Mouse (Mus musculus): ENCODE measurements around the gene Mrto4. TPM values are rescaled to one million over a fixed set of nuclear protein-coding genes. Genes with fewer than 3 reads are reported as not detected.

The Mrto4 gene
- polyA plus RNA-seq, 1 experiment from 2014 or later: 99.6 TPM

GRCm38 (mm10) chr4:139309651-139310050 is 42.7 kb downstream of the Mrto4 start:
- 25% methylated on average over 6 of the region's 6 CpGs for WGBS

DNA sequence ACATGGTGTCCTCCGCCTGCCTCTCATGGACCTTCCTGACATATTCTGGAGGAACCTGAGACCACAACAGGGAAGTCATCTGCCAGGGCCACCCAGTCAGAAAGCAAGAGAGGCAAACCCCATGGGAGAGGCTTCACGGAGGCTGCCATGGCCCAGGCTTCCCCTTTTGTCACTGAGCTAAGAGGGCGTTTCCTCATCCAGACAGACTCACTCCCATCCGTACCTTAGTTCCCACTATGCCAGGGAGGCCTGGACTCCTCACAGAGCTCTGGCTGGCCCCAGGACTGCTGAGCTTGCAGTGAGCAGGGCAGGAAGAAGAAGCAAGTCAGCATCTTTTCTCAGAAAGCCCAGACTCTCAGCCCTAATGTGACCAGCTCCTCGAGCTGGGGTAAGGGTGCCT is 44.5 kb downstream of the Mrto4 start:
- Histone ChIP-seq H3K27ac (no peak overlapping the region), H3K4me1 (peaks cover 15% of the 10 kb centered on the region), H3K9ac (no peak overlapping the region), H3K4me2 (no peak overlapping the region), H3K27me3 (replicated peaks) (no peaks in the 10 kb centered on the region), H3K36me3 (peaks cover 10% of the 10 kb centered on the region; the same call in 1 of the 2 replicates), H3K4me3 (replicated peaks) (no peak overlapping the region), H3K9me3 (no peaks in the 10 kb centered on the region)
- 88% methylated on average over 5 of the region's 5 CpGs for WGBS
- no peak for ATAC-seq (ENCODE audit: insufficient read depth, low FRiP score, low read depth)

More at GRCm38 (mm10) chr4:139309651-139310050, 42.7 kb downstream of the Mrto4 start:
- Histone ChIP-seq H3K27ac (no peak overlapping the region), H3K27me3 (replicated peaks) (no peaks in the 10 kb centered on the region), H3K4me2 (peak overlapping the region; percentile 90), H3K9me3 (no peaks in the 10 kb centered on the region), H3K9ac (peak overlapping the region; percentile 88), H3K36me3 (peaks cover 16% of the 10 kb centered on the region), H3K4me3 (replicated peaks) (peak overlapping the region; percentile 94), H3K4me1 (peaks cover 15% of the 10 kb centered on the region)
- ATAC-seq (ENCODE audit: insufficient read depth, low FRiP score, low read depth): no peak

GRCm38 (mm10) chr4:139305521-139305920 is 46.9 kb downstream of the Mrto4 start:
- Histone ChIP-seq H3K4me3 (replicated peaks) (no peak overlapping the region), H3K27ac (no peak overlapping the region), H3K36me3 (peaks cover 11% of the 10 kb centered on the region), H3K4me1 (peaks cover 8% of the 10 kb centered on the region; the same call in 1 of the 2 replicates), H3K27me3 (replicated peaks) (no peaks in the 10 kb centered on the region), H3K4me2 (no peak overlapping the region), H3K9me3 (no peaks in the 10 kb centered on the region), H3K9ac (no peak overlapping the region)
- WGBS: 94% methylated on average over 3 of the region's 3 CpGs
- no peak for ATAC-seq (ENCODE audit: insufficient read depth, low FRiP score, low read depth)

GRCm38 (mm10) chr4:139302241-139302640 is 50.1 kb downstream of the Mrto4 start:
- H3K9me3 ChIP-seq: no peaks in the 10 kb centered on the region
- no peak for ATAC-seq (ENCODE audit: insufficient read depth, low FRiP score, low read depth)
- H3K9ac ChIP-seq: no peak overlapping the region
- H3K4me3 ChIP-seq (replicated peaks): no peak overlapping the region
- H3K4me2 ChIP-seq: no peak overlapping the region
- H3K4me1 ChIP-seq: no peaks in the 10 kb centered on the region
- WGBS: 69% methylated on average over 5 of the region's 5 CpGs
- no peak overlapping the region for H3K27ac ChIP-seq
- H3K36me3 ChIP-seq: peaks cover 15% of the 10 kb centered on the region
- no peaks in the 10 kb centered on the region for H3K27me3 ChIP-seq (replicated peaks)

- peaks cover 15% of the 10 kb centered on the region for H3K36me3 ChIP-seq
- no peak overlapping the region for H3K9ac ChIP-seq
- WGBS: 86% methylated on average over 8 of the region's 8 CpGs
- no peak for ATAC-seq (ENCODE audit: insufficient read depth, low FRiP score, low read depth)
- H3K4me3 ChIP-seq (replicated peaks): no peak overlapping the region
- H3K27ac ChIP-seq: no peak overlapping the region
- H3K27me3 ChIP-seq (replicated peaks): no peaks in the 10 kb centered on the region
- H3K9me3 ChIP-seq: no peaks in the 10 kb centered on the region
- H3K4me1 ChIP-seq: no peaks in the 10 kb centered on the region
- no peak overlapping the region for H3K4me2 ChIP-seq
Measured at GRCm38 (mm10) chr4:139301780-139302179, 50.6 kb downstream of the Mrto4 start.

DNA sequence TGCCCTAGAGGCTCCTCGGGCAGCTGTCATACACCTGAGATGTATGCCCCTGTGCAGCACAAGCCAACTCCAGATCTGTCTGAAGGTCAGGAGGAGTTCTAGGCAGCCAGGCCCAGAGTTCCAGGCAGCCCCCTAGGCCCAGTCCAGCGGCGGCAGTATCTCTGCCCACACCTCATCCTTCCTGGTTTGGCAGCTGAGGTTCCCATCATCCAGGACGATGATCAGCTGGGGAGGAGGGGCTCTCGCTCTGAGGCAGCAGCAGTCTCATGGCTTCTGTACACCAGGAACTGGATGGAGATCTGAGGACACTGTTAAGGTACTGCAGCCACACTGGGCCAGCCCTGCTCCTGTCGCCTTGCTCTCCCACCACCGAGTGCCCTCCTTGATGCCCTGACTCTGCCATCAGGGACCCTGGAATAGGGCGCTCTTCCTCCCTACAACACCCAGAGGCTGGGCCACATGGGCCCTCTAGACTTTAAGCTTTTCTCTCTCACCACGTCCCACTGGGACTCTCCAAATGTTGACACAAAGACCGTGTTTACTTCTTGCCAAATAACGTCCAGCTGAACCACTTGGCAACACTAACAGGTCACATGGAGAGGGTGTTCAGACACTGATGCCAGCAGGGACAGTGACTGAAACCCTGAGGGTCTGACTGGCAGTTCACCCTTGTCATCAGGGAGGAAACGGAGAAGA is 53.6 kb downstream of the Mrto4 start:
- Histone ChIP-seq H3K4me1 (no peaks in the 10 kb centered on the region), H3K9me3 (no peaks in the 10 kb centered on the region), H3K4me2 (no peak overlapping the region), H3K9ac (no peak overlapping the region), H3K36me3 (peaks cover 4% of the 10 kb centered on the region; the same call in 1 of the 2 replicates), H3K27ac (no peak overlapping the region), H3K4me3 (replicated peaks) (no peak overlapping the region), H3K27me3 (replicated peaks) (no peaks in the 10 kb centered on the region)
- no peak for ATAC-seq (ENCODE audit: insufficient read depth, low FRiP score, low read depth)
- WGBS: 69% methylated on average over 12 of the region's 12 CpGs

DNA sequence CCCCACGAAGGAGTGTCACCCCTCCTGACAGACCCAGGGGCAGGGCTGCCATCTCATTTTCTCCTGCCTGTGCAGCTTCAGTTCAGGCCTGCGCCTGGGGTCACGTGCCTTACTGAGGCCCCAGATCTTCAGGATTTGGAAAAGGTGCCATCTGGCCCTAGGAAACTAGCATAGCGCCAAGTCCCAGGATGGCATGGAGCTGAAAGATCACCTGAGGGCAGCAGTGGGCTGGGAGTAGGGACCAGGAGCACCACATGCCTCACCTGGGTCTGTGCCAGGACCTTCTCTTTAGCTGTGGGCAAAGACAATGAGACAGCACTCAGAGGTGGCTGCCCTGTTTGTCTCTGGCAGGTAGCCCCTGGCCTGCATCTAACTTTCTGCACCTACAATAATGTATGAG is 54.8 kb downstream of the Mrto4 start:
- WGBS: 82% methylated on average over 4 of the region's 4 CpGs
- no peak overlapping the region for H3K4me3 ChIP-seq (replicated peaks)

More for the DNA sequence above, 54.8 kb downstream of the Mrto4 start:
- H3K9ac ChIP-seq: no peak overlapping the region
- H3K4me1 ChIP-seq: no peaks in the 10 kb centered on the region
- no peak overlapping the region for H3K4me2 ChIP-seq
- H3K27me3 ChIP-seq (replicated peaks): no peaks in the 10 kb centered on the region
- peaks cover 4% of the 10 kb centered on the region; the same call in 1 of the 2 replicates for H3K36me3 ChIP-seq
- H3K9me3 ChIP-seq: no peaks in the 10 kb centered on the region
- H3K27ac ChIP-seq: no peak overlapping the region
- ATAC-seq (ENCODE audit: insufficient read depth, low FRiP score, low read depth): no peak

Small RNA genes within 50 kb of the gene (microRNA-seq; reads per million reads assigned to microRNA genes)
- 1.9 reads per million, percentile 2 among the genes with 10 or more reads in this experiment for gene Gm24245
- not detected for gene Gm25732

Other genes starting within 250 kb of the Mrto4 start
- 514 and 574 TPM in 2 replicates for gene Minos1, start 221.5 kb downstream of the Mrto4 start, polyA plus RNA-seq (2015; fragmentation: Nextera tagmentation; extraction: Ambion mirVana)
- 375 and 416 TPM in 2 replicates for gene Capzb, start 159.7 kb downstream of the Mrto4 start, polyA plus RNA-seq (2015; fragmentation: Nextera tagmentation; extraction: Ambion mirVana)
- gene Pqlc2, start 41.9 kb downstream of the Mrto4 start, polyA plus RNA-seq (2015; fragmentation: Nextera tagmentation; extraction: Ambion mirVana): 14.3 and 14.9 TPM in 2 replicates
- 111 and 125 TPM in 2 replicates for gene Akr7a5, start 41.8 kb downstream of the Mrto4 start, polyA plus RNA-seq (2015; fragmentation: Nextera tagmentation; extraction: Ambion mirVana)
- gene Emc1, start within 50 bp of the Mrto4 start, polyA plus RNA-seq (2015; fragmentation: Nextera tagmentation; extraction: Ambion mirVana): 22.6 and 27.8 TPM in 2 replicates
- gene Ubr4, start within 50 bp of the Mrto4 start, polyA plus RNA-seq (2015; fragmentation: Nextera tagmentation; extraction: Ambion mirVana): 59.4 and 70.2 TPM in 2 replicates
- gene Iffo2, start 178.0 kb upstream of the Mrto4 start, polyA plus RNA-seq (2015; fragmentation: Nextera tagmentation; extraction: Ambion mirVana): 2.2 and 4.2 TPM in 2 replicates

Measured in stomach, embryonic 15.5 days (tissue).